Mouse (Mus musculus) ES-CJ7 (cell line): ENCODE data around the gene Fcrl6.

Experiments
- DNase-seq: peaks from one replicate; pipeline ENCODE4 v3.0.0; 2011; ENCODE audit warnings: low read depth, low spot score

Gene Fcrl6

GRCm38 (mm10) chr1:172548501-172548900, 53.9 kb downstream of the Fcrl6 start:
- no peak for DNase-seq
